Mouse (Mus musculus) ovary, postnatal 10 days (tissue): Measurements from ENCODE around the gene Camk2n2.
A peak's percentile ranks its signal among the peaks of the same experiment; 100 is the strongest.
"Not testable (repeated sequence)": the region's sequence is repeated elsewhere in the genome, so short reads cannot be mapped to it uniquely, and the experiment has no call there.

Source experiments
- DNase-seq: peaks from one replicate; pipeline ENCODE4 v3.0.0; 2022; ENCODE audit warnings: low spot score

Gene Camk2n2

DNA sequence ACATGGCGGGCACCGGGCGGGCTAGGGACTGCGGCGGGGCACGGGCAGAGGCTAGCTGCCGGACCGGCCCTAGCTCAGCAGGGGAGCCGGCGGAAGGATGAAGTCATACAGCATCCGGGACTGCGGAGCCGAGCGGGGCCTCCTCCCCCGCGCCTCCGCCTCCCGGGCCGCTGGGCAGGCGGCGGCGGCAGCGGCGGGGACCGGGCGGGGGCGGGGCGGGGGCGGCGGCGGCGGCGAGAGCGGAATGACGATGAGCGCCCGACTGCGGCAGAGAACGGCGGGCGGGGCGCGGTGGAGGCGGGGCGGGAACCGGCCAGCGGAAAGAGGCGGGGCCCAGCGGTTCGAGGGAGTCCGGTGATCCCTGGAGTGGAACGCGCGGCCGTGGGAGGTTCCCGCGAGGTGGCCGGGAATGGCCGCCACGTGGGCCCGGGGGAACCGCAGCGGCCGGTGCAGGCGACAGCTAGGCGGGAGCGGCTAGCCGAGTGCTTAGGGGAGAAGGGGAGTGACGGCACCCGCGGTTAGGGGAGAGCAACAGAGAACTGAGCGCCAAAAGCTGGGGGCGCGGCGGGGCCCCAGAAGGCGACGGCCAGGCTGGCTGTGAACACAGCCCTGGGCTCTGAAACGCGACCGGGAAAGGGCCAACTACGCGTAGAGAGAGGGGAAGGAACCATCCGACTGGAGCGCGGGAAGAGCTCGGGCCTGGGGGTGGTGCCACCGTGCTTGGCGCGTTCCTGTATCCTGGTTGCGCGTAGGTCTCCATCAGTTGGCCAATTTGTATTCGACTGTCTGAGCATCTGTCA lies at the start of gene Camk2n2:
Gene Camk2n2, minus strand, starts transcription at position 97 of the 800 bp plus-strand sequence.
- peak; percentile 21 for DNase-seq

DNA sequence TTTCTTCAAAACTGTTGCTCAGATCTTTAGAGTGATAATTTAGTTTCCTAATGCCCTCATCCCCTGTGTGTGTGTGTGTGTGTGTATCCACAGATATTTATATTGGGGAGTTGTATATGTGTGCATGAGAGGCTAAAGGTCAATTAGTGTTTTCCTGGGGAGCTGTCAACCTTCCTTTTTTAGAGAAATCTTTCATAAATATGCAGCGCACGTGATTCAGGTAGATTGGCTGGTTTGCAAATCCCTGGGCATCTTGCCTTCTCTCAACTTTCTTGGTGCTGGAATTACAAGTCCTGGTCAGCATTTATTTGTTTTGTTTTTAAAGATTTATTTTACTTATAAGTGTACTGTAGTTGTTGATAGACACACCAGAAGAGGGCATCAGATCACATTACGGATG lies 49.2 kb upstream of the Camk2n2 start:
- DNase-seq, result no peak

GRCm38 (mm10) chr16:20668013-20668412 lies 46.9 kb upstream of the Camk2n2 start, which contains the start of gene Eif4g1:
Gene Eif4g1, plus strand, starts transcription at chr16:20668313.
- not testable (repeated sequence) for DNase-seq

DNA sequence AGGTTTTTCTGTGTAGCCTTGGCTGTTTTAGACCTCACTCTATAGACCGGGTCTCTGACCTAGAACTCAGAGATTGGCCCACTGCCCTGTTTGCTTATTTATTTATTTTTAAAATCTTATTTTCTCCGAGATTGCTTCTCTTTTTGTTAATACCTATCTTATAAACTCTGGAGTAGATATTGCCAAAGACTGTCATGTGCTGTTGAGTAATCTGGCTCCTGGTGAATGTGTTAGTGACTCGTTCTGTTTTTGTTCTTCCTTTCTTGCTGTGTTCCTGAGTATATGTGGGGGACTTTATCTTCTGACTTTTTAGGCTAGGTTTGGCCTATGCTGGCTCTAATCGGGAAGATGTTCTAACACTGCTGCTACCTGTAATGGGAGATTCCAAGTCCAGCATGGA lies 36.6 kb upstream of the Camk2n2 start:
- no peak for DNase-seq

DNA sequence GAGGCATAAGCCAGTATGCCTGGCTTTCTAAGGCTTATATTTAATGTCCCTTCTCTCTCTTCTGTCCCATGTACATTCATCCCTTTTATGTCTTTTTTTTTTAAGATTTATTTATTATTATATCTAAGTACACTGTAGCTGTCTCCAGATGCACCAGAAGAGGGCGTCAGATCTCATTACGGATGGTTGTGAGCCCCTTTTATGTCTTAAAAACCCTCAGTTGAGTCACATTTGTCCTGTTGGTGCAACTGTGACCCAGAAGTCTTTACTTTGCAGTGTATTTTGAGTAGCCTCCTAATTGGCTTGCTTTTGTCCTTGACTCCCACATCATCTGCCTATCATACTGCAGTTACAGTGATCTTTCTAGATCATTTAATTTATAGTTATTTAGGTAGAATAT lies 32.2 kb upstream of the Camk2n2 start:
- DNase-seq, result no peak

- no peak for DNase-seq
Measured at GRCm38 (mm10) chr16:20651947-20652310, 30.8 kb upstream of the Camk2n2 start.

DNA sequence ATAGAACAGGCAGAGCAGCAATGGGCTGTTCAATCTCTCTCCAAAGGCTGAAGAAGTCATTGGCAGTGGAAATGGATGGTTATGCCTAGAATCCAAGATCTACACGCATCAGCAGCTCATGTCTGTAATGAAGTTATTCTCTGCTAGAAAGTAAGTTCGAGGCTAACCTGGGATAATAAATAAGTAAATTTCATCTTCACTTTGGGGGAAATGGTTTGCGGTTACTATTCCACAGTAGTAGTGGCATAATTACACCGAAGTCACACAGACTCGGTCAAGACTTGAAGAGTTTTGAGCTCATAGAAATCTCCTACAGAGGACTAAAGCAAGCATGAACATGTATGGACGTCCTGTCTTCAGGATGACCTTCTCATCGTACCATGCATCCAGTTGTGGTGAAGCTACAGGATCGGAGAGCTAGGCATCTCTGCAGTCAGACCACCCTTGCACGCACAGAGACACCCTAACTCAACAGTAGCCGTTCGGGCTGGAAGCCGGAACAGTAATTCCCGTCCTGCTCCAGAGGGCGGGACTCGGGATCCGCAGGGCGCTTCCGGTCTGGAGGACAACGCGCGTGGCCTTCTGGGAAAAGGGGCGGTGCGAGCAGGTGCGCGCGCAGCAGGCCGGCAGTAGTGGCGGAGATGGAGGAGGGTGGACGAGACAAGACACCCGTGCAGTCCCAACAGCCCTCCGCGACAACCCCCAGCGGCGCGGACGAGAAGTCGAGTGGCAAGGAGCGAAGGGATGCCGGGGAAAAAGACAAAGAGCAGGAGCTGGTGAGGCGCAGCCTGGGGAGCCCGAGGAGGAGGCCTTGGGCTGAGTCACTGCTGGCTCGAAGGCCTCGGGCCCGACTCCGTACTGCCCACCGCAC lies 30.2 kb upstream of the Camk2n2 start, which contains the start of gene Psmd2:
Gene Psmd2, plus strand, starts transcription at position 577 of the 871 bp plus-strand sequence.
- peak; percentile 95 for DNase-seq

DNA sequence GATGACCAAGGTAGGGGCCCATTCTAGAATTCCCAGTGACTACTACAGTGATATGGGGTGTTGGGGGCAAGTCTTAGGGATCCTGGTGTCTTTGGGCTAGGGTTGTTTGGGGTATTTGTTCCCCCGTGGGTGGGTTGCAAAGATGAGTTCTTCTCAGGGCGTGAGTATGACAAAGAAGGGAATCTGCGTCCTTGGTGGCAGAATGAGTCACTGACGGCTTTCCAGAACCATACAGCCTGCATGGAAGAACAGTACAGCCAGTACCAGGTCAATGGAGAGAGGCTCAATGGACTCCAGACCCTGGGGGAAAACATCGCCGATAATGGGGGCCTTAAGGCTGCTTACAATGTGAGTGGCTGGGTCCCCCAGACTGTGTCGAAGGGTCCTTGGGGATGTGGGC lies 22.8 kb upstream of the Camk2n2 start:
- DNase-seq, result no peak

DNA sequence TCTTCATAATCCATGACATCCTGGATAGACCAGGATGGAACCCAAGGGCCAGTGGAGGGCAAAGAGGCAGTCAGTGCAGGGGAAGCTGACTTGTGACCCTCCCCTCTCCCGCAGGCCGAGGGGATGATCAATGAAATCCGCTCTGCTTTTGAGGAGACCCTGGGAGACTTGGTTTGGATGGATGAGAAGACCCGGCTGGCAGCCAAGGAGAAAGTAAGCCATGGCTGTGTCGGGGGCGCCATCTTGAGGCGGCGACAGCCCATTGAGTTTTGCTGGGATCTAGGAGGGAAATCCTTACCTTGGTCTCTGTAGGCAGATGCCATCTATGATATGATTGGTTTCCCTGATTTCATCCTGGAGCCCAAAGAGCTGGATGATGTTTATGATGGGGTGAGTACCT lies 21.1 kb upstream of the Camk2n2 start:
- DNase-seq, result peak; percentile 32

DNA sequence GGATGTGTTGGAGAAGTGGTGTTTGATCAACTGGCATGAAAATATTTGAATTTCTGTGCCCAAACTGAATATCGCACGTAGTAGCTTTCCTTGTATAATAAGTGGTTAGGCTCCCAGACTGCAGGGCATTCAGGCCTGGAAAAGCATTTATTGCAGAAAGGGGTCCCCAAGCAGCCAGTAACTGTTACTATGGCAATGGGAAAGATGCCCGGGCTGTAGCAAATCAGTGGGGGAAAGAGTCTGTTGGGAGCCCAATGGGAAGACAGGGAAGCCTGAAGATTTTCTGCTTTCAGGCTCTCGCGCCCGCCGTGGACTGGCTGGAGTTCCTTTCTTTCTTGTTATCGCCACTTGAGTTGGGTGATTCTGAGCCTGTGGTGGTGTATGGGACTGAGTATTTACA lies 17.3 kb upstream of the Camk2n2 start:
- no peak for DNase-seq

GRCm38 (mm10) chr16:20637410-20637809 lies 16.3 kb upstream of the Camk2n2 start:
- DNase-seq, result no peak

DNA sequence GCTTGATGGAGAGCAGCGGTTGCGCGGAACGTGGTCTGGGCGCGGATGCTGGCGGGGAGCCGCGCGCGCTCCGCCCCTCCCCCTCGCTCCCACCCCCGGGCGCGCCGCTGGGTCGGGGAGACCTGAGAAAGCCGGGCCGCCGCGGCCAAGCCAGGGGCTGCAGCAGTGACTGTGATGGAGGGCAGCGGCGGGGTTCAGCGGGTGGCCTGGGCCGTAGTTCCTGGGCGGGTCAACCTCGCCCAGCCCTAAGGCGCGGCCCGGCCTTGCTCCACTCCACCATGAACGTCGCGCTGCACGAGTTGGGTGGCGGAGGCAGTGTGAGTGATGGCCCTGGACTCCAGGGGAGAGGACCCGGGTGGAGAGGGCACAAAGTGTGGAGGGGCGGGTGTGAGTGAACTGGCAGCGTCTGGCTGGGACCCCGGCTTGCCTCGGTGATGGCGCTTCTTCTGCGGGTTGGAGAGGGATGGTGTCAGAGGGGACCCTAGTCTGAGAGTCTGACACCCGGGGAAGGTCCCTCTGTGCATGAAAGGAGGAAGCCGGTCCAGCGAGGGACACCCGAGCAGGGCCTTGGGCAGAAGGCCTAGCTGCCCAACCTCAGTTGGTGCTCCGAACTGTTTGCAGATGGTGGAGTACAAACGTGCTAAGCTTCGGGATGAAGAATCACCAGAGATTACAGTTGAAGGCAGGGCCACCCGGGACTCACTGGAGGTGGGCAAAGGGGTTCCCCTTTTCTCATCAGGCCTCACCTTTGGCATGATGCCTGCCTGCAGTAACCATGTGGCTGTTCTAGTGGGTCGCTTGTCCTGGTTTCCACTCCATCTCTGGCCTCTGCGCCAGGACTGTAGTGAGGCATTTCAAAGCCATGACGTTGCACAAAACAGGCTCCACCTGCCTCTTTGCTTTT lies 8.9 kb upstream of the Camk2n2 start, which contains the start of gene Ece2:
Gene Ece2, plus strand, starts transcription at position 98 of the 904 bp plus-strand sequence.
- DNase-seq, result no peak

DNA sequence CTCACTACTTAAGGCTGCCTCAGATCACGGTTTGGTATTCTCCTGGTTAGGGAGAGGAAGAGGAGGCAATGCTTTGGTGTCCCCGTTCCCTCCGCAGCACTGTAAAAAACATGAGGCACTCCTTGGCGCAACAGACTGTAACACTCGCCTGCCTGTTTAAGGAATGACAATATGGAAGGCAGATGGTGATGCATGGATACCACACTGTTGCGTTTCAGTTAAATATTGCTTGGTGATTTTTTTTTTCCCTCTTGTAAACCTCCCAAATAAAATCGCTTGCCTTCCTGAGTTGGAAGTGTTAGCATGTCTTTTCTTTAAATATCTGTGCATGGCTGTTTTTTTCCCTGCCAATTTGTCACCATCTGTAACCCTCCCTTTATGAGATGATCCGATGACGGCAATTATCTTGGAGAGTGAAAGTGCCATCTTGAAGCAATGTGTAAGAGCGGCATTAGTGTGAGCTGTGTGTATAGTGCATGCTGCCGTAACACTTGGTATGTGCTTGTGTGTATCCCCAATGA lies 7.8 kb upstream of the Camk2n2 start:
- no peak for DNase-seq

- no peak for DNase-seq
Measured at GRCm38 (mm10) chr16:20623211-20623610, 2.1 kb upstream of the Camk2n2 start.

DNA sequence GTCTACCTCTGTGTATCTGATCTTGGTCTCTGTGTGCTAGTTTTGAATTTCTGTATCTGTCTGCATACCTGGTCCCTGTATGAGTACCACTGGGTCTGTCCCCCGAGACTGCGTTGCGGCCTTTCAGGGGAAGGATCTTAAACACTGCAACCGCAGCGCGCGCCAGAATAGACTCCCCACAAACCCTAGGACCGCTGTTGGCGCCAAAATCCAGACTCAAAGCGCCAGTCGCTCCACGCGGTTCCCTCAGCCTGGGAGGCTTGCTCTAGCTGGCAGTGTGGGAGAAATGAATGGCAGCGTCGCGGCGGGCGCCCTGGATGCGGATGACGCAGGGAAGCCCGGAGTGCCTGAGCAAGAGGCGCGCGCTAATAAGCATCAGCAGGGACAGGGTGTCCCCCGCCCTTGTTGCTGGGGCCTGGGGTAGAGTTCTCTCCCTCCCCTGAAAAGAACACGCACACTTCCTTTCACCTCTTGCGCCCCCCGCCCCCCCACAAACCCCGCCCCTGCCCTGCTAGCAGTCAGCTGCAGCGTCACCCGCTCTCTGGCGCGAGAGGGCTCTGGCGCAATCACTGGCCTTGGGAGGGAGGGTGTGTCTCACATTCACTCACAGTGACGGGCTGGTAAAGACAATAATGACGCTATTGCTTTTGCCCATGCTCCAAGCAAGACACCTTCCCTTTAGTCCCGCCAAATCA lies 1.1 kb upstream of the Camk2n2 start:
- no peak for DNase-seq

DNA sequence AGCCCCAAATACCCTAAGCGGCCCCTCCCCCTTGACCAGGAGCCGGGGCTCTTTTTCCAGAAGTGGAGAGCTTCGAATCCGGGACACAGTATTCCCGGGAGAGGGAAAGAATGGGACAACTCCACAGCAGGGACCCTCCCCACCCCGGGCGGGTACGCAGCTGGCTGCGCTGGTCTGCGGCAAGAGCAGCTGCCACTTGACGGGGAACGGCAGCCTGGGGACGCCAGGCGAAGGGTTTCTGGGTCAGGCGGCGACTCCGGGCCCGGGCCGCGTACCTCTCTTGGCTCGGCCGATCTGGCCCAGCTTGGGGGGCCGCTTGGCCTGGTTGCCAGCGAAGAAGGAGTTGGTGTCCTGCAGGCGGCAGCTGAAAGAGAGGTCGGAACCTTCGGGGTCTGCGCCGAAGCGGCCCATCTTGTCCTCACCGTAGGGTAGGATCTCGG lies 316 bp downstream of the Camk2n2 start:
- no peak for DNase-seq

GRCm38 (mm10) chr16:20620399-20620735 lies 720 bp downstream of the Camk2n2 start:
- no peak for DNase-seq

DNA sequence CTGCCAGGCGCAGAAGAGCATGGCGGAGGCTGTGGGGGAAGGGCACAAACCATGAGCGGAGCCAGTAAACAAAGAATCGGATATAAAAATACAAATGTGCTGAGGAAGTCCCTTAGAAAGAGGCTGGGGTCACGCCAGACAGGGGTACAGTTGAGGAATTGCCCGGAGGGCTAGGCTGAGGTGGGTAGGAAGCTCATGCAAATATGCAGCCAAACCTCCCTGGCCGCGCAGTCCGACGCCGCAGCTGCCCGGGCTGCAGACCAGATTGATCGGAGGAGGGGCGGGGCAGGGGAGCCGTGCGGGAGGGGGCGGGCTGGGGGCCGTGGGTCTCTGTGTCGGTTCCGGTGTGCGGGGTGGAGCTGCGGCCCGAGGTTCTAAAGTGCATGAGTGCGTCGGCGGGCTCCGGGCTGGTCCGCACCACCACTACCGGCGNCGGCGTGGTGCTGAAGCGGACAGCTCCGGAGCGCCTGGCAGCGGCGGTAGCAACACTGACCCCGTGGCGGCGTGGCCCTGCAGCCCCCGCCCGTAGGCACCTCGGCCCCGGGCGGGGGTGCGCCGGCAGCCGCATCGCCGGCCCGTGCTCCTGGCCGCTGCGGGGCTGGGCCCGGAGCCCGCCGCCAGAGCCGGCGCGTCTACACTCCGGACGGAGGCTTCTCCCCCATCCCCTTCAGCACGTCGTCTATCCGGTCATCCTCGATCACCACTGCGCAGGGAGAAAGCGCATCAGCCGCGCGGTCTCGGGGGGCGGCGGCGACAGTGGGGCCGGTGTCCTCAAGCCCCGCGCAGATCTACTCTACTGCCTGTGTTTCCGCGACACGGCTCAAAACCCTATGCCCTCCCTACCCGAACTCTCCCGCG lies 1.3 kb downstream of the Camk2n2 start:
- DNase-seq, result no peak

DNA sequence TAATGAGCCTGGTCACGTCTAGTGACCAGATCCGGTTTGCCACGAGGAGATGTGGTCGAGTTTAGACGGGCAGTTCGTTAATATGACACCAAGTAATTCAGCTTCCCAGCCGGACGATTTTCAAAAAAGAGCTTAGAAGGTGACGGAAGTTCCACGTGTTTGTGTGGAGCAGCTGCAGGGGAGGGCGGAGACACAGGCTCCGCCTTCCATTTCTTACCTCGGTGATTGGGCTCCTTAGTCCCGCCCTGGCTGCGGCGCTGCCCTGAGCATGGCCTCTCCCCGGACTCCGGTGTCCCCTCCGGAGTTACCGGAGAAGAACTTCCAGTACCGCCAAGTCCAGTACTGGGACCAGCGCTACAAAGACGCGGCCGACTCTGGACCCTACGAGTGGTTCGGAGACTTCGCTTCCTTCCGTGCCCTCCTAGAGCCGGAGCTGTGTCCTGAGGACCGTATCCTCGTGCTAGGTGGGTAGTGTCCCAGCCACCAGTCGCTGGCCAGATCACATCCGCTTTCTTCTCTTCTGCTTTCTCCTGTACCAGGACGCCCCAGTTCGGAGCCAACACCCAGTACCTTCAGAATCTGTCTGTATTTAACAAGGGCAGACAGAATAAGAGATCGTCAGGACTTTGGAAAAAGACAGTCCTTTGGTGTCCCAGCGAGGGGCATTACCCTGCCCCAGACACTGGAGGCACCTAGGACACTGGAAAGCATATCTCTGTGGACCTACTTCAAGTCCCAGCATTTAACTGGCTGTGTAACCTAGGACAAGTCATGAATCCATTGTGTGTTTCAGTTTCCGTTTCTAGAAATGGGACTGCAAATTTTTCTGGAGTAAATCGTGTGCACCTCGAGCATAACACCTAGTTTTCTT lies 9.5 kb downstream of the Camk2n2 start, which contains the start of the genes Eef1akmt4, Gm49333 and Alg3:
Gene Eef1akmt4, plus strand, starts transcription at position 237 of the 871 bp plus-strand sequence.
Gene Gm49333, plus strand, starts transcription at position 254 of the 871 bp plus-strand sequence.
Gene Alg3, minus strand, starts transcription at position 379 of the 871 bp plus-strand sequence.
- DNase-seq, result peak; percentile 57
